Mouse (Mus musculus): ENCODE data around the gene Gatad1. TPM values are rescaled to one million over a fixed set of nuclear protein-coding genes. Genes with fewer than 3 reads are reported as not detected.

The Gatad1 gene
- 253 TPM for polyA plus RNA-seq (2014; fragmentation: Illumina TruSeq; extraction: RNeasy Lipid Tissue Mini Kit (QIAGEN cat#74804); ENCODE audit: low read depth, low replicate concordance)

GRCm38 (mm10) chr5:3657085-3657484, at the start of gene Gatad1:
TSS of gene Gatad1 (minus strand) at chr5:3657185.

GRCm38 (mm10) chr5:3650881-3651280, 6.1 kb downstream of the Gatad1 start, which contains the start of gene Tmbim7:
TSS of gene Tmbim7 (plus strand) at chr5:3651181.

GRCm38 (mm10) chr5:3596399-3596766, 60.6 kb downstream of the Gatad1 start, which contains the start of gene Rbm48:
TSS of gene Rbm48 (minus strand) at chr5:3596585.

GRCm38 (mm10) chr5:3595693-3596398, 61.1 kb downstream of the Gatad1 start, which contains the start of gene Pex1:
TSS of gene Pex1 (plus strand) at chr5:3596066.

Other genes starting within 250 kb of the Gatad1 start
- 66.0 TPM for gene Fam133b, start 113.4 kb downstream of the Gatad1 start, polyA plus RNA-seq (2014; fragmentation: Illumina TruSeq; extraction: RNeasy Lipid Tissue Mini Kit (QIAGEN cat#74804); ENCODE audit: low read depth, low replicate concordance)
- 3.1 TPM for gene 1700109H08Rik, start 85.6 kb downstream of the Gatad1 start, polyA plus RNA-seq (2014; fragmentation: Illumina TruSeq; extraction: RNeasy Lipid Tissue Mini Kit (QIAGEN cat#74804); ENCODE audit: low read depth, low replicate concordance)
- gene Pex1, start 61.1 kb downstream of the Gatad1 start, polyA plus RNA-seq (2014; fragmentation: Illumina TruSeq; extraction: RNeasy Lipid Tissue Mini Kit (QIAGEN cat#74804); ENCODE audit: low read depth, low replicate concordance) = 36.7 TPM
- 24.1 TPM for gene Rbm48, start 60.6 kb downstream of the Gatad1 start, polyA plus RNA-seq (2014; fragmentation: Illumina TruSeq; extraction: RNeasy Lipid Tissue Mini Kit (QIAGEN cat#74804); ENCODE audit: low read depth, low replicate concordance)
- not detected for gene Tmbim7, start 6.0 kb downstream of the Gatad1 start, polyA plus RNA-seq (2014; fragmentation: Illumina TruSeq; extraction: RNeasy Lipid Tissue Mini Kit (QIAGEN cat#74804); ENCODE audit: low read depth, low replicate concordance)
- 88.5 TPM for gene Ankib1, start 145.7 kb upstream of the Gatad1 start, polyA plus RNA-seq (2014; fragmentation: Illumina TruSeq; extraction: RNeasy Lipid Tissue Mini Kit (QIAGEN cat#74804); ENCODE audit: low read depth, low replicate concordance)
- gene Krit1, start 146.0 kb upstream of the Gatad1 start, polyA plus RNA-seq (2014; fragmentation: Illumina TruSeq; extraction: RNeasy Lipid Tissue Mini Kit (QIAGEN cat#74804); ENCODE audit: low read depth, low replicate concordance) = 147 TPM
- not detected for gene Lrrd1, start 188.0 kb upstream of the Gatad1 start, polyA plus RNA-seq (2014; fragmentation: Illumina TruSeq; extraction: RNeasy Lipid Tissue Mini Kit (QIAGEN cat#74804); ENCODE audit: low read depth, low replicate concordance)
- gene Mterf1a, start 236.7 kb upstream of the Gatad1 start, polyA plus RNA-seq (2014; fragmentation: Illumina TruSeq; extraction: RNeasy Lipid Tissue Mini Kit (QIAGEN cat#74804); ENCODE audit: low read depth, low replicate concordance) = 17.3 TPM